Mouse (Mus musculus) lung, embryonic 14.5 days (tissue): ENCODE measurements around the gene Anp32e. TPM values are rescaled to one million over a fixed set of nuclear protein-coding genes. Genes with fewer than 3 reads are reported as not detected.
"Not testable (repeated sequence)": the region's sequence is repeated elsewhere in the genome, so short reads cannot be mapped to it uniquely, and the experiment has no call there.

Experiments
- ATAC-seq: fragments of 200-750 bp; cut with Nextera tagmentation; 2 replicates; pipeline ENCODE4 v1.8.0; 2017; ENCODE audit warnings: mild to moderate bottlenecking, moderate TSS enrichment, moderate library complexity; ENCODE audit not compliant: insufficient read depth
- DNase-seq: peaks from one replicate; pipeline ENCODE4 v3.0.0-alpha.2; 2015
- H3K27ac ChIP-seq: fragments of 300-500 bp; sonication (generic); 2 replicates; pipeline ENCODE4 v1.5.1; 2014; ENCODE audit warnings: low read depth, mild to moderate bottlenecking, moderate library complexity
- H3K27me3 ChIP-seq: fragments of 300-500 bp; sonication (generic); 2 replicates; pipeline ENCODE4 v1.6.1; 2014; ENCODE audit warnings: low read length, control low read depth; ENCODE audit not compliant: insufficient read depth
- H3K36me3 ChIP-seq: fragments of 300-500 bp; sonication (generic); 2 replicates; pipeline ENCODE4 v1.6.1; 2014; ENCODE audit warnings: control low read depth; ENCODE audit not compliant: insufficient read depth
- H3K4me1 ChIP-seq: fragments of 300-500 bp; sonication (generic); 2 replicates; pipeline ENCODE4 v1.6.1; 2014; ENCODE audit warnings: antibody characterized with exemption, control low read depth; ENCODE audit not compliant: insufficient read depth
- H3K4me2 ChIP-seq: fragments of 300-500 bp; sonication (generic); 2 replicates; pipeline ENCODE4 v1.6.1; 2014; ENCODE audit warnings: mild to moderate bottlenecking
- H3K4me3 ChIP-seq: fragments of 300-500 bp; sonication (generic); 2 replicates; pipeline ENCODE4 v1.5.1; 2014; ENCODE audit warnings: low read depth, low read length
- H3K9ac ChIP-seq: fragments of 300-500 bp; sonication (generic); 2 replicates; pipeline ENCODE4 v1.6.1; 2014
- H3K9me3 ChIP-seq: fragments of 300-500 bp; sonication (generic); 2 replicates; pipeline ENCODE4 v1.6.1; 2016; ENCODE audit warnings: low read depth, low read length, control low read depth
- CTCF ChIP-seq: IDR thresholded peaks from 2 replicates; pipeline ENCODE4 v1.5.1; 2016; ENCODE audit warnings: antibody characterized with exemption, low read depth
- WGBS: fragments of 180-500 bp; shearing (Covaris S2); extraction: QIAGEN DNeasy Blood & Tissue Kit; methylation state at CpG from one replicate; pipeline ENCODE4 v1.1.7; 2014; 5-methylcytosine and 5-hydroxymethylcytosine counted together
- polyA plus RNA-seq: library from polyadenylated mRNA; unstranded; fragments of >200 nt; fragmentation: Nextera tagmentation; extraction: Ambion mirVana; gene quantifications from 2 replicates; pipeline ENCODE4 v1.2.1, GENCODE M21; 2014

Anp32e gene
- polyA plus RNA-seq, 1 experiment from 2014 or later = 80.5 TPM

DNA sequence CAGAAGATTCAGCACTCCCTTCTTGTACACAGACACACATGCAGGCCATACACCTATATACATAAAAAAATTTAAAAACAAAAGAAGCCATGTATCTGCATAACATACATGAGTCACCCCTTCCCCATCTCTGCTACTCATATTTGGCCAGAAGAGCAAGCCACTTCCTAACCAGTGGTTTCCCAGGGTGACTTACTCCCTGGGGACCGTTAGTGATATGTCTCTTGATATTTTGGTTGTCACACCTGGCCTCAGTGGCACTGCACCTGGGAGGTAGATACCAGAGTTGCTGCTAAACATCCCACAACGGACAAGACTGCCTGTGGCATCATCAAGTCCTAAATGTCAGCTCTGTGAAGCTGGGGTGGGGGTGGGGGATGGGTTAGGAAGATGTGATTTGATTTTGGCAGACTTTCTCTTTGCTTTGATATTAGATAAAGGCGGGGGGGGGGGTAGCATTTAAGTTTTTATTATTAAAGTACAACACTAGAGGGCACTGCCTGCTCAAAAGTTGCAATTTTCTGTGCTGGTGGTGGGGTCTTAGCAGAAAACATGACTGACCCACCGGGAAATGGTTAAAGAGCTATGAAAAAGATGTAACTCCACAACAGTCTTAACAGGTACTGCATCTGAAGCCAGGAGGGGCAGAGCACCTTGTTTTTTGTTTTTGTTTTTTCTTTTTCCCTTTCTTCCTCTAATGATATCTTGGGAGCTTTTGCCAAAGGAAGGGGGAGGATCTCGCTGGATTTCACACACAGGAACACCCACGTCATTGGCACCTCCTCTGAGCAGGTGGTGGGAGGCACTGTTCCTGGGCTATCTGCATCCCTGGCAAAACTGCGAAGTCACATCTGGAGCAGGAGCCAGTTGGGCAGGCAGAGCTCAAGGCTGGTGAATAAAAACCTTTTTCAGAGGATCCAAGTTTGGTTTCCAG lies 36.7 kb downstream of the Anp32e start:
- Histone ChIP-seq H3K36me3 (no peaks in the 10 kb centered on the region), H3K4me2 (peak overlapping the region; percentile 18; the same call in 1 of the 2 replicates), H3K27ac (no peak overlapping the region), H3K4me3 (no peak overlapping the region), H3K9me3 (no peaks in the 10 kb centered on the region), H3K4me1 (no peaks in the 10 kb centered on the region), H3K27me3 (0 out of 2 replicates have a peak, but pooled peaks cover 1% of the 10 kb centered on the region), H3K9ac (no peak overlapping the region)
- ATAC-seq (no peak), DNase-seq (peak; percentile 82)
- 5% methylated on average over 7 of the region's 7 CpGs for WGBS
- TF ChIP-seq CTCF = peak; percentile 58

DNA sequence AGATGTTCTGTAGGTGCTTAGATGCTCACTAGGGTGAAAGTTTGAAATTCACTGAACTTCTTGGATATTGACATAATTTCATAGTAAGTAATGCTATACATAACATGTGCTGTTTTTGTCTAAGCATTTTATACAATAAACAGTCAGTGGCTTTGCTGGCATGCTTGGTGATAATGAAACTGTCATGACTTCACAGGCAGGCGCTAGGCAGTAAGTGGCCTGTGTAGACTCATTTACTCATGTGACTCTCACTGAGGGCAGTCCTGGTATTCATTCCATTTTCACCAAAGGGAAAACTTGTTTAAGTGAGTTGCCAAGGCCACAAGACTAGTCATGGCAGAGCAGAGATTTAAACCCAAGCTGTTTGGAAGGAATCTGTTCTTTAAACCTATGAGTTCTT lies 40.2 kb downstream of the Anp32e start:
- Histone ChIP-seq H3K4me2 (no peak overlapping the region), H3K27me3 (0 out of 2 replicates have a peak, but pooled peaks cover 9% of the 10 kb centered on the region), H3K9me3 (no peaks in the 10 kb centered on the region), H3K4me1 (no peaks in the 10 kb centered on the region; the same call in 1 of the 2 replicates), H3K4me3 (no peak overlapping the region), H3K9ac (no peak overlapping the region), H3K27ac (no peak overlapping the region), H3K36me3 (no peaks in the 10 kb centered on the region)
- no peak for TF ChIP-seq CTCF
- no peak for ATAC-seq
- no peak for DNase-seq
- 71% methylated on average over 1 of the region's 1 CpGs for WGBS

DNA sequence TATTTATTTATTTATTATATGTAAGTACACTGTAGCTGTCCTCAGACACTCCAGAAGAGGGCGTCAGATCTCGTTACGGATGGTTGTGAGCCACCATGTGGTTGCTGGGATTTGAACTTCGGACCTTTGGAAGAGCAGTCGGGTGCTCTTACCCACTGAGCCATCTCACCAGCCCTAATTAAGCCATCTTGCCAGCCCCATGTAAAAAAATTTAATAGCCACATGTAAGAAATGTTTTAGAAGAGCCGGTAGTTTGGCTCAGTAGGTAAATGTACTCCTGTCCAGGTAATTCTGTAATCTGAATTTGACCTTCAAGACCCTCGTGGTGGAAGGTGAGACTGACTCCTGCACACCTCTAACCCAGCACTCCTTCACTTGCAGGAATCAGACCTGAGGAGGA lies 41.6 kb downstream of the Anp32e start:
- WGBS = 68% methylated on average over 4 of the region's 7 CpGs
- not testable (repeated sequence) for ATAC-seq, H3K4me1 ChIP-seq, H3K4me3 ChIP-seq, DNase-seq, H3K4me2 ChIP-seq, H3K27me3 ChIP-seq, H3K36me3 ChIP-seq, H3K9me3 ChIP-seq, H3K9ac ChIP-seq, H3K27ac ChIP-seq

DNA sequence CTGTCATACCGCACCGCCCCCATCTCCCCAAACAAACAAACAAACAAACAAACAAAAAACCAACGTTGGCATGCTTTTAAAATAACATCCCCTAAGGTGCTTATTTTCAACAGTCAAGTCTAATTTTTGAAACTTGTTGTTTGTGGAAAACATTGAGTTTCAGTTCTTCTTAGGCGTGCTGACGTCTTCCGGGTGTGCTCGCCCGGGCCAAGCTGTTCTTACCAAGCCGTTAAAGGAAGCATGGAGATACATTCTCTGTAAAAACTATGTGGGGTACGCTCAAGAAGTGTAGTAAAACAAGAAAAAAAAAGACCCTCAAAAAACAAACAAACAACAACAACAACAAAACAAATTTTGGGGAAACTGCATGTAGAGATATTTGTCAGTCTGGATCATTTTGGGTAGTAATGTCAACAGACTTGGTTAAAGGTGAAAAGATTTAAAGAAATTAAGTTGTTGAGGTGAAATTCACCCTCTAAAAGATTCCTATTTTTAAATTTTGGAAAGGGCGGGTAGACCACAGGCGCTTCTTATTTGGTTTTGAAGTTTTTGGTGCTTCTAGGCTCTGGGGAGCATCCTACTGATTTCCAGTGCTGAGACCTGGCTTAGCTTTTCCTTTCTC lies 43.3 kb downstream of the Anp32e start:
- Histone ChIP-seq H3K27me3 (0 out of 2 replicates have a peak, but pooled peaks cover 9% of the 10 kb centered on the region), H3K4me3 (peak overlapping the region; percentile 30), H3K36me3 (no peaks in the 10 kb centered on the region), H3K9ac (peak overlapping the region; percentile 41), H3K9me3 (no peaks in the 10 kb centered on the region), H3K27ac (peak overlapping the region; percentile 36; the same call in 1 of the 2 replicates), H3K4me2 (peak overlapping the region; percentile 64), H3K4me1 (no peaks in the 10 kb centered on the region; the same call in 1 of the 2 replicates)
- DNase-seq = no peak
- no peak for TF ChIP-seq CTCF
- WGBS = 73% methylated on average over 12 of the region's 12 CpGs
- ATAC-seq = no peak

DNA sequence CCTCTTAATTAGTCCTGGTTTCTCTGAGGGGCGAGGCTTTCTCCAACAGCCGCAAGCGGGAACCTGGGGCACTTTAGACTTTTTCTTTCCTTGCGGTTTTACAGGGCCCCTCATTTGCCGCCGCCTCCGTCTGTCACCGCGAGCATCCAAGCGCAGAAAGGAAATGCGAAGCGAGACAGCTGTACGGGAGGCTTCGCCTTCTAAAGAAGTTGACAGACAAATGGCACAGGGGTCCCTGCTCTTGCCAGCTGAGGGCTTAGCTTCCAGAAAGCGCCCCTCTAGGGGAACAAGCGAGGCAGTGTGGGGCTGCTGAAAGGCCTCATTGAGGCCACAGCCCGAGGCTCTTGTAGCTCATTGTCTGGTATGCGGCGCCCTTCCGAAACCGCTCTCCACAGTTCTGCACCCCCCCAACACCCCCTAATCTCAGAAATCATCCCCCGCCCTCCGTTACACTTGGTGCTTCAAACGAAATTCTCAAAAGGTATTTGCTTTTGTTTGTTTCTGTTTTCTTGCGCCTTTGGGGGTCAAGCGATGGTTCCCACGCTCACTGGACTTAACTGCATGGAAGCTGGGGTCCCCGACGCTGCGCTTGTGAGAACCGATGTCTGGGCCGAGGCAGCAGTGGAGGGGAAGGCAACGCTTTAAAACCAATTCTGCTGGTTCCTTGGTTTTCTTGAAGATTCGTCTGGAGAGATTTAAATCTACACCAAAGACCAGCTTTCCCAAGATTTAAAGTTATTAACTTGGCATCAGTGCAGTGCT lies 44.0 kb downstream of the Anp32e start:
- Histone ChIP-seq H3K27me3 (0 out of 2 replicates have a peak, but pooled peaks cover 9% of the 10 kb centered on the region), H3K27ac (peak overlapping the region; percentile 36; the same call in 1 of the 2 replicates), H3K4me2 (peak overlapping the region; percentile 64), H3K9me3 (no peaks in the 10 kb centered on the region), H3K9ac (peak overlapping the region; percentile 41), H3K4me3 (peak overlapping the region; percentile 30), H3K36me3 (no peaks in the 10 kb centered on the region), H3K4me1 (no peaks in the 10 kb centered on the region; the same call in 1 of the 2 replicates)
- TF ChIP-seq CTCF = no peak
- 5% methylated on average over 34 of the region's 34 CpGs for WGBS
- ATAC-seq (peak; percentile 77), DNase-seq (peak; percentile 72)

DNA sequence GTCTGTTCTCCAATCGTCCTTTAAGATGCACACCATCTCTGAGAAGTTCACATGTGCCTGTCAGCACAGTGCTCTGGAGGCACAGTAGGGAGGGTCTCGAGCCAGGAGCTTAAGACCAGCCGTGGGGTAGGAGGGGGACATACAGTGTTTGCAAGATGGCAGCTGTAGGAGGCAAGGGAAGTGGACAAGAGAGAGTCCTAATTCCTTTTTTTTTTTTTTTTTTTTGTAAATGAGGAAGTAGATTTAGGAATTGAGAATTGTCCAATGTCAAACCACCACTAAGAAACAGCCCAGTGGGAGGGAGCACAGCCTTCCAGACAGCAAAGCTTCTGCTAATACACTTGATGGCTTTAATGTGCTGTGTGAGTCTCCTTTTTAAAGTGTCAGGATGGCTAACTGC lies 48.0 kb downstream of the Anp32e start:
- no peak for TF ChIP-seq CTCF
- Histone ChIP-seq H3K27me3 (0 out of 2 replicates have a peak, but pooled peaks cover 6% of the 10 kb centered on the region), H3K27ac (no peak overlapping the region), H3K4me1 (no peaks in the 10 kb centered on the region; the same call in 1 of the 2 replicates), H3K9ac (no peak overlapping the region), H3K36me3 (no peaks in the 10 kb centered on the region), H3K4me3 (no peak overlapping the region), H3K4me2 (no peak overlapping the region), H3K9me3 (no peaks in the 10 kb centered on the region)
- ATAC-seq (no peak), DNase-seq (no peak)
- 49% methylated on average over 3 of the region's 3 CpGs for WGBS

DNA sequence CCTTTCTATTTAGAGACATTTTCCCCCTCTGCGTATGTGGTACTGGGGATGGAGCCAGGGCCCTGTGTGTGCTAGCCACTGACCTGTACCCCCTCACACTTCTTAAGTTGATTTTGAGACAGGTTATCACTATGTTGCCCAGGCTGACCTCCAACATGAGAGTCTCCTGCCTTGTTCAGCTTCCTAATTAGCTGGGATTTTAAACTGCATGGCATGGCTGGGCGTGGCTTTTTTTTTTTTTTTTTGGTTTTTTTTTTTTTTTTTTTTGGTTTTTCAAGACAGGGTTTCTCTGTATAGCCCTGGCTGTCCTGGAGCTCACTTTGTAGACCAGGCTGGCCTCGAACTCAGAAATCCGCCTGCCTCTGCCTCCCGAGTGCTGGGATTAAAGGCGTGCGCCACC lies 48.5 kb downstream of the Anp32e start:
- not testable (repeated sequence) for H3K27ac ChIP-seq

More for the DNA sequence above, 48.5 kb downstream of the Anp32e start:
- not testable (repeated sequence) for H3K4me3 ChIP-seq, H3K4me1 ChIP-seq, H3K4me2 ChIP-seq, H3K9ac ChIP-seq, DNase-seq, ATAC-seq, H3K9me3 ChIP-seq, H3K36me3 ChIP-seq, H3K27me3 ChIP-seq
- 96% methylated on average over 7 of the region's 7 CpGs for WGBS
